Comparison of ENCODE assay signal across 8 mouse cellular contexts in the genomic region with DNA sequence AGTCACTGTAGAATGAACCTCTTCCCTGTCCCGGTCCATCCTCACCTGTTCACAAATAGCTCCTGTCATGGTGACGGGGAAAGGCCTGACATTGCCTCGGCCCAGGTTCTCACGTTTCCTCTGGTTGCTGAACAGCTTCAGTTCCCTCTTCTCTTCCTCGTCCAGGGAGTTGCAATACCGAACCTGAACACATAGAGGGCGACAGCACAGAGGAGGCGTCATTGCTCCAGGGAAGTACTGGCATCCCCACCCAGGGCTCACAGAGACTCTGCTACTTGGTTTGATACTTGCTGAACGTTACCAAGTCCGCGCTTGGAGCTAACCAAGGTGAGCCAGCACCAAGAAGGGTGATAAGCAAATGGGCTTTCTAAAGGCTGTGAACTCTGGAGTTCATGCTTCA.
DNase-seq lines count a peak whose midpoint lies in the region; ATAC-seq and TF ChIP-seq lines count a peak whose summit lies in the region.
"Had no signal": no experiment of that assay in that cellular context is flagged by ENCODE, and none has a peak within 500 bp of the region (broad histone marks: within the 10 kb centered on the region; RNA-seq: fewer than 3 reads in every experiment).

No protein-coding gene starts in this region.

- no peak overlapping the region for H3K4me2 ChIP-seq in kidney, embryonic 14.5 days (replicated peaks; ENCODE audit: low read depth, low read length)
- H3K4me2 ChIP-seq: embryonic facial prominence, embryonic 15.5 days had no signal

- no peak overlapping the region for H3K4me3 ChIP-seq in kidney, adult 2 months (ENCODE audit: insufficient read depth, low read depth, low read length)
- no peak overlapping the region for H3K4me3 ChIP-seq in kidney, embryonic 14.5 days (ENCODE audit: low read length)
- no peak overlapping the region for H3K4me3 ChIP-seq in ES-E14 (ENCODE audit: insufficient read depth in 1 of 2, low read depth in 1 of 2, low read length in 2 of 2, poor library complexity in 1 of 2, severe bottlenecking in 1 of 2)
- H3K4me3 ChIP-seq: embryonic facial prominence, embryonic 15.5 days had no signal

- no peak overlapping the region for H3K27ac ChIP-seq in kidney, adult 2 months (ENCODE audit: insufficient read depth, low read depth, low read length)
- H3K27ac ChIP-seq in kidney, embryonic 14.5 days (ENCODE audit: low read depth, low read length) = no peak overlapping the region
- H3K27ac ChIP-seq in ES-E14 (ENCODE audit: insufficient read depth, low read depth, low read length, poor library complexity, severe bottlenecking) = no peak overlapping the region
- H3K27ac ChIP-seq: embryonic facial prominence, embryonic 15.5 days had no signal

- no peak overlapping the region for H3K9ac ChIP-seq in kidney, embryonic 14.5 days (ENCODE audit: low read depth, low read length)
- no peak overlapping the region for H3K9ac ChIP-seq in ES-E14 (ENCODE audit: insufficient read depth, low read depth, low read length, poor library complexity, severe bottlenecking)
- H3K9ac ChIP-seq: embryonic facial prominence, embryonic 15.5 days had no signal

- no peak for TF ChIP-seq POLR2A in kidney, adult 2 months (IDR thresholded peaks at IDR 0.05; ENCODE audit: low read depth, low read length)

- no peaks in the 10 kb centered on the region for H3K9me3 ChIP-seq in kidney, embryonic 14.5 days (ENCODE audit: control insufficient read depth, low read length)
- no peaks in the 10 kb centered on the region for H3K9me3 ChIP-seq in ES-E14 (ENCODE audit: control insufficient read depth, insufficient read depth, low read depth, low read length)
- H3K9me3 ChIP-seq: embryonic facial prominence, embryonic 15.5 days had no signal

- H3K4me1 ChIP-seq in kidney, adult 2 months (ENCODE audit: control insufficient read depth, insufficient read depth, low read length) = no peaks in the 10 kb centered on the region
- H3K4me1 ChIP-seq in kidney, embryonic 14.5 days (ENCODE audit: control insufficient read depth, insufficient read depth, low read length) = 0 out of 2 replicates have a peak, but pooled peaks cover 2% of the 10 kb centered on the region
- no peaks in the 10 kb centered on the region for H3K4me1 ChIP-seq in ES-E14 (ENCODE audit: control insufficient read depth in 2 of 2, insufficient read depth in 2 of 2, low read length in 2 of 2, poor library complexity in 1 of 2)

- intact Hi-C loops in heart, postnatal 14 days (cut with DNase I) = loop anchor here (5.0 to 10.0 kb wide), 4 partner anchors 55 to 245 kb away; no protein-coding TSS in a partner anchor

- ATAC-seq in kidney, embryonic 14.5 days (ENCODE audit: low FRiP score, low TSS enrichment) = no peak
- peak; percentile 86 for ATAC-seq in megakaryocyte progenitor cell, adult 5-6 weeks (replicated peaks; ENCODE audit: poor library complexity)
- no peak for ATAC-seq in erythroblast, adult 5-6 weeks (replicated peaks; ENCODE audit: low FRiP score, poor library complexity, severe bottlenecking)

- TF ChIP-seq CTCF in kidney, adult 2 months (conservative IDR thresholded peaks at IDR 0.05; ENCODE audit: insufficient read depth, insufficient read length, low read depth, low read length) = peak; percentile 63

- H3K27me3 ChIP-seq in kidney, adult 2 months (replicated peaks; ENCODE audit: control insufficient read depth, insufficient read depth, low read length) = no peaks in the 10 kb centered on the region
- H3K27me3 ChIP-seq in kidney, embryonic 14.5 days (ENCODE audit: control insufficient read depth, insufficient read depth, low read length) = no peaks in the 10 kb centered on the region
- H3K27me3 ChIP-seq: embryonic facial prominence, embryonic 15.5 days had no signal

- H3K36me3 ChIP-seq in kidney, adult 2 months (ENCODE audit: control insufficient read depth, insufficient read depth, low read length) = no peaks in the 10 kb centered on the region
- peaks cover 11% of the 10 kb centered on the region; the same call in 1 of the 2 replicates for H3K36me3 ChIP-seq in kidney, embryonic 14.5 days (ENCODE audit: control insufficient read depth, insufficient read depth, low read length)
- H3K36me3 ChIP-seq in ES-E14 (ENCODE audit: control insufficient read depth, insufficient read depth, low read length, poor library complexity, severe bottlenecking) = no peaks in the 10 kb centered on the region

- peak; percentile 32 for DNase-seq in kidney, adult 2 months
- DNase-seq in ES-E14 (ENCODE audit: low read depth, low spot score) (peak; percentile 57), WW6 (ENCODE audit: low read depth, low spot score) (peak; percentile 31)
- peak; percentile 42 to 50 for DNase-seq in heart, postnatal 14 days

- 45% methylated on average over 11 of the region's 11 CpGs for WGBS in kidney, adult 2 months
- 46% methylated on average over 11 of the region's 11 CpGs for WGBS in kidney, embryonic 14.5 days

- in situ Hi-C loops in ES-E14 (cut with MboI; ENCODE audit: low sequenced_read_pairs in 2 of 2, unreplicated experiment in 2 of 2) = no loop called here

TF ChIP-seq in ES-E14, 5 proteins besides CTCF, POLR2A, EP300 and RAD21:
- no peak for TF ChIP-seq MAFK (IDR thresholded peaks at IDR 0.05; ENCODE audit: insufficient read depth, low read depth, low read length)
- no peak for TF ChIP-seq ZC3H11A (IDR thresholded peaks at IDR 0.05; ENCODE audit: borderline replicate concordance, low read depth, low read length)
- no peak for TF ChIP-seq HCFC1 (IDR thresholded peaks at IDR 0.05; ENCODE audit: borderline replicate concordance, insufficient read depth, low read length)
- TF ChIP-seq ZNF384 (IDR thresholded peaks at IDR 0.05; ENCODE audit: low read depth, low read length) = no peak
- no peak for TF ChIP-seq CHD2 (IDR thresholded peaks at IDR 0.05; ENCODE audit: low read depth, low read length)
